Mouse (Mus musculus) bone marrow macrophage, adult 2 months (primary cell): Measurements from ENCODE around the gene Rpain.

Experiments used
- CTCF ChIP-seq: IDR thresholded peaks from 2 replicates; pipeline ENCODE4 v1.5.1; 2012; ENCODE audit warnings: low read depth, mild to moderate bottlenecking, low read length, moderate library complexity
- POLR2A ChIP-seq: IDR thresholded peaks from 2 replicates; pipeline ENCODE4 v1.6.1; 2012; ENCODE audit warnings: mild to moderate bottlenecking, low read depth, low read length, borderline replicate concordance

- TF ChIP-seq POLR2A (no peak), CTCF (no peak)
Measured at GRCm38 (mm10) chr11:71017051-71017450, 47.0 kb downstream of the Rpain start.
